16 mouse cellular contexts compared by ENCODE assay signal in the genomic region with DNA sequence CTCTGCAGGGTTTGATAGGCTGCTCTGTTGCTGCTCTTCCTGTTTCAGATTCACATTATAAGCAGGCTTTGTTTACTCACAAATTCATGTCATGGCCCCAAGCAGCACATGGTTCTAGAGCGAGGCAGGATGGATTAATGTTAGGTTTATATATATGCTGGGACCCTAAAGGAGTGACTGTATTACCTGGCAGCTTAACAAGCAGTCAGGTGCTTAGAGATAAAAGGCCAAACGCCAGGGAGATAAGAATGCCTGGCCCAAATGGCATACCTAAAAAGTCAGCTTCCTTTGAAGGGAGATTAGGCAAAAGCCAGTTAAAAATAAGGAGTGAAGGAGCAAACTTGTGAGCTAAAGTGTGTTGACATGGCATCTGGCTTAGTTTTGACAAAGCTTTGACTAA.
"Had no signal": no experiment of that assay in that cellular context is flagged by ENCODE, and none has a peak within 500 bp of the region (broad histone marks: within the 10 kb centered on the region; RNA-seq: fewer than 3 reads in every experiment).

No protein-coding gene starts in this region.

- H3K36me3 ChIP-seq: limb, embryonic 13.5 days; liver, embryonic 12.5 days; midbrain, embryonic 12.5 days; neural tube, embryonic 15.5 days had no signal

- H3K9ac ChIP-seq: limb, embryonic 13.5 days; liver, embryonic 12.5 days; lung, embryonic 14.5 days; midbrain, embryonic 12.5 days; neural tube, embryonic 15.5 days had no signal

- DNase-seq: kidney, postnatal 14 days; layer of hippocampus, adult 9-11 months; left cerebral cortex, postnatal 4 days; lung, embryonic 14.5 days; lung, postnatal 10 days; lung, postnatal 4 days; right cerebral cortex, adult 18-20 months; spleen, adult 18-20 months; thymus, adult 18-20 months; thymus, postnatal 14 days had no signal

- H3K4me3 ChIP-seq: limb, embryonic 13.5 days; liver, embryonic 12.5 days; megakaryocyte, embryonic 14.5 days; midbrain, embryonic 12.5 days; neural tube, embryonic 15.5 days had no signal

- H3K4me1 ChIP-seq: megakaryocyte, embryonic 14.5 days had no signal

- H3K9me3 ChIP-seq: limb, embryonic 13.5 days; liver, embryonic 12.5 days; megakaryocyte, embryonic 14.5 days; midbrain, embryonic 12.5 days; neural tube, embryonic 15.5 days had no signal

- ATAC-seq: intestine, postnatal 0 days; liver, embryonic 12.5 days had no signal

- H3K27ac ChIP-seq: limb, embryonic 13.5 days; liver, embryonic 12.5 days; midbrain, embryonic 12.5 days; neural tube, embryonic 15.5 days had no signal

- H3K27me3 ChIP-seq: limb, embryonic 13.5 days; liver, embryonic 12.5 days; megakaryocyte, embryonic 14.5 days; midbrain, embryonic 12.5 days; neural tube, embryonic 15.5 days had no signal

- H3K4me2 ChIP-seq: limb, embryonic 13.5 days; liver, embryonic 12.5 days; lung, embryonic 14.5 days; midbrain, embryonic 12.5 days; neural tube, embryonic 15.5 days had no signal
